Mouse (Mus musculus) kidney, adult 11 months (tissue): ENCODE data around the gene Sord.

Experiments
- DNase-seq: peaks from one replicate; pipeline ENCODE4 v3.0.0; 2022

The Sord gene

GRCm38 (mm10) chr2:122302574-122303241, 68.2 kb downstream of the Sord start:
- DNase-seq = peak; percentile 64

GRCm38 (mm10) chr2:122304544-122304943, 70.0 kb downstream of the Sord start:
- no peak for DNase-seq

- no peak for DNase-seq
These were observed 70.7 kb downstream of the Sord start for GRCm38 (mm10) chr2:122305097-122305892.

- no peak for DNase-seq
These were observed 71.6 kb downstream of the Sord start for GRCm38 (mm10) chr2:122306184-122306583.

GRCm38 (mm10) chr2:122309647-122310046, 75.1 kb downstream of the Sord start:
- no peak for DNase-seq

- no peak for DNase-seq
These were observed 77.0 kb downstream of the Sord start for GRCm38 (mm10) chr2:122311561-122311960.

GRCm38 (mm10) chr2:122312722-122313417, 78.3 kb downstream of the Sord start:
- peak; percentile 17 for DNase-seq

- no peak for DNase-seq
These were observed 79.0 kb downstream of the Sord start, which contains the start of gene Duoxa1 for GRCm38 (mm10) chr2:122313536-122313935. Duoxa1 (minus strand) TSS chr2:122313730.
